Mouse (Mus musculus): ENCODE data around the gene Synj2. TPM values are rescaled to one million over a fixed set of nuclear protein-coding genes. Genes with fewer than 3 reads are reported as not detected.

Gene Synj2
- polyA plus RNA-seq, 1 experiment from 2014 or later, result 1.8 TPM

- H3K27ac ChIP-seq (ENCODE audit: low read depth, low read length), result no peak overlapping the region
- H3K4me1 ChIP-seq (replicated peaks; ENCODE audit: control insufficient read depth, insufficient read depth, low read length), result no peaks in the 10 kb centered on the region
- H3K36me3 ChIP-seq (ENCODE audit: control insufficient read depth, insufficient read depth, low read length), result no peaks in the 10 kb centered on the region
- no peaks in the 10 kb centered on the region for H3K9me3 ChIP-seq (ENCODE audit: control insufficient read depth, low read length)
- ATAC-seq (ENCODE audit: low FRiP score) (no peak), DNase-seq (ENCODE audit: low spot score) (no peak)
- H3K4me2 ChIP-seq (replicated peaks; ENCODE audit: low read depth, low read length), result no peak overlapping the region
- no peak overlapping the region for H3K4me3 ChIP-seq (ENCODE audit: low read depth, low read length)
- no peaks in the 10 kb centered on the region for H3K27me3 ChIP-seq (ENCODE audit: control insufficient read depth, insufficient read depth, low read length)
- no peak overlapping the region for H3K9ac ChIP-seq (ENCODE audit: low read depth, low read length)
- WGBS, result 53% methylated on average over 23 of the region's 23 CpGs
Observed at GRCm38 (mm10) chr17:5975099-5975977, 34.3 kb downstream of the Synj2 start.

- ATAC-seq (ENCODE audit: low FRiP score) (no peak), DNase-seq (ENCODE audit: low spot score) (no peak)
- no peak overlapping the region for H3K4me2 ChIP-seq (replicated peaks; ENCODE audit: low read depth, low read length)
- H3K9ac ChIP-seq (ENCODE audit: low read depth, low read length), result no peak overlapping the region
- no peak overlapping the region for H3K4me3 ChIP-seq (ENCODE audit: low read depth, low read length)
- no peak overlapping the region for H3K27ac ChIP-seq (ENCODE audit: low read depth, low read length)
- H3K4me1 ChIP-seq (replicated peaks; ENCODE audit: control insufficient read depth, insufficient read depth, low read length), result no peaks in the 10 kb centered on the region
- no peaks in the 10 kb centered on the region for H3K27me3 ChIP-seq (ENCODE audit: control insufficient read depth, insufficient read depth, low read length)
- WGBS, result 82% methylated on average over 20 of the region's 20 CpGs
- H3K36me3 ChIP-seq (ENCODE audit: control insufficient read depth, insufficient read depth, low read length), result no peaks in the 10 kb centered on the region
- no peaks in the 10 kb centered on the region for H3K9me3 ChIP-seq (ENCODE audit: control insufficient read depth, low read length)
Observed at GRCm38 (mm10) chr17:5976221-5977055, 35.4 kb downstream of the Synj2 start.

- H3K9me3 ChIP-seq (ENCODE audit: control insufficient read depth, low read length), result no peaks in the 10 kb centered on the region
- no peak for DNase-seq (ENCODE audit: low spot score)
- H3K4me1 ChIP-seq (replicated peaks; ENCODE audit: control insufficient read depth, insufficient read depth, low read length), result no peaks in the 10 kb centered on the region
- no peak overlapping the region for H3K9ac ChIP-seq (ENCODE audit: low read depth, low read length)
- no peak overlapping the region for H3K27ac ChIP-seq (ENCODE audit: low read depth, low read length)
- H3K36me3 ChIP-seq (ENCODE audit: control insufficient read depth, insufficient read depth, low read length), result no peaks in the 10 kb centered on the region
- H3K4me3 ChIP-seq (ENCODE audit: low read depth, low read length), result no peak overlapping the region
- 49% methylated on average over 16 of the region's 16 CpGs for WGBS
- ATAC-seq (ENCODE audit: low FRiP score), result no peak
- no peaks in the 10 kb centered on the region for H3K27me3 ChIP-seq (ENCODE audit: control insufficient read depth, insufficient read depth, low read length)
- no peak overlapping the region for H3K4me2 ChIP-seq (replicated peaks; ENCODE audit: low read depth, low read length)
Observed at GRCm38 (mm10) chr17:5977056-5977920, 36.2 kb downstream of the Synj2 start.

- Histone ChIP-seq H3K27ac (ENCODE audit: low read depth, low read length) (no peak overlapping the region), H3K9ac (ENCODE audit: low read depth, low read length) (no peak overlapping the region), H3K27me3 (ENCODE audit: control insufficient read depth, insufficient read depth, low read length) (no peaks in the 10 kb centered on the region), H3K36me3 (ENCODE audit: control insufficient read depth, insufficient read depth, low read length) (no peaks in the 10 kb centered on the region), H3K9me3 (ENCODE audit: control insufficient read depth, low read length) (no peaks in the 10 kb centered on the region), H3K4me3 (ENCODE audit: low read depth, low read length) (no peak overlapping the region), H3K4me2 (replicated peaks; ENCODE audit: low read depth, low read length) (no peak overlapping the region), H3K4me1 (replicated peaks; ENCODE audit: control insufficient read depth, insufficient read depth, low read length) (no peaks in the 10 kb centered on the region)
- no peak for ATAC-seq (ENCODE audit: low FRiP score)
- no peak for DNase-seq (ENCODE audit: low spot score)
- WGBS, result 73% methylated on average over 8 of the region's 8 CpGs
Observed at GRCm38 (mm10) chr17:5977921-5978504, 36.9 kb downstream of the Synj2 start.

GRCm38 (mm10) chr17:5978505-5979077, 37.5 kb downstream of the Synj2 start:
- H3K27me3 ChIP-seq (ENCODE audit: control insufficient read depth, insufficient read depth, low read length), result no peaks in the 10 kb centered on the region
- 73% methylated on average over 10 of the region's 10 CpGs for WGBS
- no peak for ATAC-seq (ENCODE audit: low FRiP score)
- no peaks in the 10 kb centered on the region for H3K4me1 ChIP-seq (replicated peaks; ENCODE audit: control insufficient read depth, insufficient read depth, low read length)
- H3K9ac ChIP-seq (ENCODE audit: low read depth, low read length), result no peak overlapping the region
- H3K4me3 ChIP-seq (ENCODE audit: low read depth, low read length), result no peak overlapping the region
- H3K9me3 ChIP-seq (ENCODE audit: control insufficient read depth, low read length), result no peaks in the 10 kb centered on the region
- H3K4me2 ChIP-seq (replicated peaks; ENCODE audit: low read depth, low read length), result no peak overlapping the region
- no peak overlapping the region for H3K27ac ChIP-seq (ENCODE audit: low read depth, low read length)
- no peak for DNase-seq (ENCODE audit: low spot score)
- no peaks in the 10 kb centered on the region for H3K36me3 ChIP-seq (ENCODE audit: control insufficient read depth, insufficient read depth, low read length)

- no peak for ATAC-seq (ENCODE audit: low FRiP score)
- no peak overlapping the region for H3K9ac ChIP-seq (ENCODE audit: low read depth, low read length)
- no peak overlapping the region for H3K4me3 ChIP-seq (ENCODE audit: low read depth, low read length)
- no peak for DNase-seq (ENCODE audit: low spot score)
- H3K27me3 ChIP-seq (ENCODE audit: control insufficient read depth, insufficient read depth, low read length), result no peaks in the 10 kb centered on the region
- H3K4me2 ChIP-seq (replicated peaks; ENCODE audit: low read depth, low read length), result no peak overlapping the region
- no peaks in the 10 kb centered on the region for H3K4me1 ChIP-seq (replicated peaks; ENCODE audit: control insufficient read depth, insufficient read depth, low read length)
- WGBS, result 40% methylated on average over 6 of the region's 6 CpGs
- H3K36me3 ChIP-seq (ENCODE audit: control insufficient read depth, insufficient read depth, low read length), result no peaks in the 10 kb centered on the region
- no peaks in the 10 kb centered on the region for H3K9me3 ChIP-seq (ENCODE audit: control insufficient read depth, low read length)
- no peak overlapping the region for H3K27ac ChIP-seq (ENCODE audit: low read depth, low read length)
Observed at GRCm38 (mm10) chr17:5980860-5981259, 39.8 kb downstream of the Synj2 start.

- H3K9me3 ChIP-seq (ENCODE audit: control insufficient read depth, low read length), result no peaks in the 10 kb centered on the region
- ATAC-seq (ENCODE audit: low FRiP score), result no peak
- no peak overlapping the region for H3K9ac ChIP-seq (ENCODE audit: low read depth, low read length)
- DNase-seq (ENCODE audit: low spot score), result no peak
- H3K4me1 ChIP-seq (replicated peaks; ENCODE audit: control insufficient read depth, insufficient read depth, low read length), result peaks cover 4% of the 10 kb centered on the region; the same call in 1 of the 2 replicates
- H3K27ac ChIP-seq (ENCODE audit: low read depth, low read length), result no peak overlapping the region
- H3K4me3 ChIP-seq (ENCODE audit: low read depth, low read length), result no peak overlapping the region
- WGBS, result 79% methylated on average over 6 of the region's 6 CpGs
- H3K27me3 ChIP-seq (ENCODE audit: control insufficient read depth, insufficient read depth, low read length), result no peaks in the 10 kb centered on the region
- H3K36me3 ChIP-seq (ENCODE audit: control insufficient read depth, insufficient read depth, low read length), result no peaks in the 10 kb centered on the region
- no peak overlapping the region for H3K4me2 ChIP-seq (replicated peaks; ENCODE audit: low read depth, low read length)
Observed at GRCm38 (mm10) chr17:5983150-5983549, 42.1 kb downstream of the Synj2 start.

- 62% methylated on average over 6 of the region's 6 CpGs for WGBS
- no peak overlapping the region for H3K4me3 ChIP-seq (ENCODE audit: low read depth, low read length)
- H3K27me3 ChIP-seq (ENCODE audit: control insufficient read depth, insufficient read depth, low read length), result no peaks in the 10 kb centered on the region
- H3K4me1 ChIP-seq (replicated peaks; ENCODE audit: control insufficient read depth, insufficient read depth, low read length), result peaks cover 4% of the 10 kb centered on the region; the same call in 1 of the 2 replicates
- no peaks in the 10 kb centered on the region for H3K9me3 ChIP-seq (ENCODE audit: control insufficient read depth, low read length)
- H3K9ac ChIP-seq (ENCODE audit: low read depth, low read length), result no peak overlapping the region
- no peaks in the 10 kb centered on the region for H3K36me3 ChIP-seq (ENCODE audit: control insufficient read depth, insufficient read depth, low read length)
- no peak for ATAC-seq (ENCODE audit: low FRiP score)
- H3K4me2 ChIP-seq (replicated peaks; ENCODE audit: low read depth, low read length), result no peak overlapping the region
- H3K27ac ChIP-seq (ENCODE audit: low read depth, low read length), result no peak overlapping the region
- no peak for DNase-seq (ENCODE audit: low spot score)
Observed at GRCm38 (mm10) chr17:5983901-5984300, 42.8 kb downstream of the Synj2 start.
